Mouse (Mus musculus) c-Kit-negative CD71-positive TER-119-positive erythroid progenitor cells, embryonic 14.5 days (primary cell): ENCODE results near the gene Irf2bp1.

Experiments
- DNase-seq: peaks from one replicate; pipeline ENCODE4 v3.0.0-alpha.2; 2013; ENCODE audit warnings: low read depth, low spot score

The Irf2bp1 gene

GRCm38 (mm10) chr7:19000421-19000820 is 3.4 kb upstream of the Irf2bp1 start:
- DNase-seq, result no peak

- DNase-seq, result no peak
These were observed 2.6 kb upstream of the Irf2bp1 start for GRCm38 (mm10) chr7:19001066-19001806.

GRCm38 (mm10) chr7:19001807-19002085 is 2.1 kb upstream of the Irf2bp1 start:
- DNase-seq, result no peak

GRCm38 (mm10) chr7:19002115-19002514 is 1.7 kb upstream of the Irf2bp1 start:
- no peak for DNase-seq

DNA sequence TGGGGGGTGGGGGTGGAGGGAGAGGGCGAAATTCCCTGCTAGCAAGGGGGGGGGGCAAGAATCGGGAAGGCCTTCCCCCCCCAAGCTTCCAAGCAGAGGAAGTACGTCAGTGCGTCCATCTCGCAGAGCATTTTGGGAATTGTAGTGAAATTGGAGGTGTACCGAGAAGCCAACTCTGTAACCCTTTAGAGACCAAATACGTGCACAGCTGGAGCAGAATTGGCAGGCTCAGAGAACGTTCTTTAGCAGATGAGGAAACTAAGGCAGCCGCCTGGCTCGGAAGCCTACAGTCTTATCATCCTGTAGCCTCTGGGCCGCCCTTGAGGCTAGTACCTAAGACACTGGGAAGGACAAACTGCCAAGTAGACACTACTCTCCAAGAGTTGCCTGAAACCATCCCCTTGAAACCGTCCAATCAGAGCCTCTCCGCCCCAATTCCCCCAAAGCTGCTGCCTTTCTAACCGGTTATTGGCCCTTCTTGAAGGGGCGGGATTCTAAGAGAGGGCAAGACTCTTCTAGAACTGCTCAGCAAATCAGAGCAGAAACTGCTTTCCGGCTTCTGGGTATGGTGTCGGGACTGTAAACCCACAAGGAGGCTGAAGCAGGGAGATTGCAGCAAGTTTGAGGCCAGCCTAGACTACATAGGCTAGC is 871 bp upstream of the Irf2bp1 start:
- DNase-seq, result peak; percentile 75

DNA sequence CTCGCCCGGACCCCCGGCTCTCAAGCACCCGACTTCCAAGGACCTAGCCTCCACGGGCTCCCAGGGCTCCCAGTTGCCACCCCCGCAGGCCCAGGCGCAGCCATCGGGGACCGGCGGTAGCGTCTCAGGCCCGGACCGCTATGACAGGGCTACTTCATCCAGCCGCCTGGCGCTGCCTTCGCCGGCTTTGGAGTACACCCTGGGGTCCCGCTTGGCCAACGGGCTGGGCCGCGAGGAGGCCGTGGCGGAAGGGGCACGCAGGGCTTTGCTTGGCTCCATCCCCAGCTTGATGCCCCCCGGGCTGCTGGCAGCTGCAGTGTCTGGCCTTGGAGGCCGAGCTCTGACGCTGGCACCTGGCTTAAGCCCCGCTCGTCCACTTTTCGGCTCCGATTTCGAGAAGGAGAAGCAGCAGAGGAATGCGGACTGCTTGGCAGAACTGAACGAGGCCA is 811 bp downstream of the Irf2bp1 start:
- no peak for DNase-seq

- no peak for DNase-seq
These were observed 1.7 kb downstream of the Irf2bp1 start for GRCm38 (mm10) chr7:19005417-19006121.

GRCm38 (mm10) chr7:19006476-19006875 is 2.6 kb downstream of the Irf2bp1 start:
- peak; percentile 57 for DNase-seq

- DNase-seq, result no peak
These were observed 3.5 kb downstream of the Irf2bp1 start for GRCm38 (mm10) chr7:19007026-19007977.

- DNase-seq, result no peak
These were observed 6.7 kb downstream of the Irf2bp1 start for GRCm38 (mm10) chr7:19010581-19010980.

GRCm38 (mm10) chr7:19012025-19012621 is 8.3 kb downstream of the Irf2bp1 start:
- no peak for DNase-seq

DNA sequence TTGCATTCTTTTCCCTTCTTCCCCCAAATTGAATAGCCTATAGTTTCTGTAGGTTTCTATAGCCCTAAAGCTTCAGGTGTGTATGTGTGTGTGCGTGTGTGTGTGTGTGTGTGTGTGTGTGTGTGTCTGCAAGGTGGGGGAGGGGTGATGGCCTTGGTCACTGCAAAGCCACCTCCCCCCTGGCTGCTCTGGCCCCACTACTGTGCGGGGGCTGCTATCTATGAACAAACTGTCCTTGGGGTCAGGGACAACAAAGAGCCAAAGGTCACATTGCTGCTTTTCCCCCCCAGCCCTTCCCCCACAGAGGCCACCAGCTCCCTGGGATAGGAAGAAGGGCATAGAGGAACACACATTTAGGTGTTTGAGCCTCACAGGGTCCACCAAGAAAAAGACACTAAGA is 9.0 kb downstream of the Irf2bp1 start:
- no peak for DNase-seq

- DNase-seq, result no peak
These were observed 10.6 kb downstream of the Irf2bp1 start for GRCm38 (mm10) chr7:19014452-19014851.

GRCm38 (mm10) chr7:19016042-19016441 is 12.2 kb downstream of the Irf2bp1 start:
- no peak for DNase-seq

- DNase-seq, result no peak
These were observed 14.1 kb downstream of the Irf2bp1 start for GRCm38 (mm10) chr7:19017909-19018308.

GRCm38 (mm10) chr7:19021048-19021447 is 17.2 kb downstream of the Irf2bp1 start:
- DNase-seq, result no peak

DNA sequence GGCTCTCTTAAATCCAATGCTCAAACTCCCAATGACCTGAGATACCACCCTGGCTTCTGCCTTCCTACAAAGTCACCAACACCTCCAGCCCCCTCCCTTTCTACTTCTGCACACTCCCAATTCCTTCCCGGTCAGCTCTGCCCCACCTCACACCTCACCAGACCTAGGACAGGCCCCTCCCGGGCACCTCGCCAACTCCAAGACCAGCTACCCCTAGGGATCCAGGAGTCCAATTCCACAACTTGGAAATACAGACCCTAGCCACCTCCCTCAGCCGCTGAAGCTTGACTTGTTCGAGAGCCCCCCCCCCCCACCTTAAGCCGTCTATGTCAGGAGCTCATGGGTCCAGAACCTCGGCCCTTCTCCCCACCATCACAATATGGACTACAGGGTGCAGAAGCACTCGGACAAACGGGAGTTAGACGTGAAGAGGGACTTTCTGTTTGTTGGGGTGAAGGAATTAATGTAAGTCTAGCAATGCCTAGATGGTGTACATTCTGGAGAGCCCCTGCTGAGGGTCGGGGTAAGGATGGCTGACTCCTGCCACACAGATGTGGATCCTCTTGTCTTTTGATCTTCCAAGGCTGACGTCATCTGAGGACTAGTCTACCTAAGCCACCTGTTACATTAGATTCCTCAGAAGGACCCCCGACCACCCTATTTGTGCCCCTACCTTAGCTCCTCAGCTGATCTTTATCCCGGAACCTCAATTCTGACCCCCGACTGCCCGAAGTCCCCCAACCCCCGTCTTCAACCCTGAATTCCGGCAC is 18.5 kb downstream of the Irf2bp1 start:
- no peak for DNase-seq

GRCm38 (mm10) chr7:19023357-19023814 is 19.5 kb downstream of the Irf2bp1 start, which contains the start of gene Foxa3:
Foxa3 (minus strand) TSS chr7:19023538.
- no peak for DNase-seq

- DNase-seq, result peak; percentile 95
These were observed 20.3 kb downstream of the Irf2bp1 start, which contains the start of gene Sympk for GRCm38 (mm10) chr7:19024096-19024506. Sympk (plus strand) TSS chr7:19024377.

GRCm38 (mm10) chr7:19024581-19025255 is 20.9 kb downstream of the Irf2bp1 start:
- DNase-seq, result no peak
